Mouse (Mus musculus) midbrain, embryonic 11.5 days (tissue): Measurements from ENCODE around the gene Trcg1. TPM values are rescaled to one million over a fixed set of nuclear protein-coding genes. Genes with fewer than 3 reads are reported as not detected.

Source experiments
- ATAC-seq: fragments of 200-750 bp; cut with Nextera tagmentation; 2 replicates; pipeline ENCODE4 v1.8.0; 2017; ENCODE audit warnings: moderate TSS enrichment, moderate library complexity; ENCODE audit not compliant: low FRiP score
- DNase-seq: peaks from one replicate; pipeline ENCODE4 v3.0.0; 2015; ENCODE audit warnings: low spot score; ENCODE audit errors: missing footprints
- H3K27ac ChIP-seq: fragments of 300-500 bp; sonication (generic); 2 replicates; pipeline ENCODE4 v1.5.1; 2014; ENCODE audit warnings: low read depth, low read length
- H3K27me3 ChIP-seq: fragments of 300-500 bp; sonication (generic); 2 replicates; pipeline ENCODE4 v1.6.1; 2014; ENCODE audit warnings: mild to moderate bottlenecking, low read length, moderate library complexity, mixed read lengths; ENCODE audit not compliant: control insufficient read depth, insufficient read depth
- H3K36me3 ChIP-seq: fragments of 300-500 bp; sonication (generic); 2 replicates; pipeline ENCODE4 v1.6.1; 2014; ENCODE audit warnings: mild to moderate bottlenecking, low read length, moderate library complexity, mixed read lengths; ENCODE audit not compliant: control insufficient read depth, insufficient read depth
- H3K4me1 ChIP-seq: fragments of 300-500 bp; sonication (generic); 2 replicates; pipeline ENCODE4 v1.6.1; 2014; ENCODE audit warnings: low read length; ENCODE audit not compliant: control insufficient read depth, insufficient read depth
- H3K4me2 ChIP-seq: fragments of 300-500 bp; sonication (generic); 2 replicates; pipeline ENCODE4 v1.6.1; 2014; ENCODE audit warnings: mild to moderate bottlenecking, moderate library complexity
- H3K4me3 ChIP-seq: fragments of 300-500 bp; sonication (generic); 2 replicates; pipeline ENCODE4 v1.5.1; 2014; ENCODE audit warnings: low read depth, low read length
- H3K9ac ChIP-seq: fragments of 300-500 bp; sonication (generic); 2 replicates; pipeline ENCODE4 v1.6.1; 2014; ENCODE audit warnings: low read length
- H3K9me3 ChIP-seq: fragments of 300-500 bp; sonication (generic); 2 replicates; pipeline ENCODE4 v1.6.1; 2016; ENCODE audit warnings: low read length; ENCODE audit not compliant: control insufficient read depth
- WGBS: fragments of 180-500 bp; shearing (Covaris S2); extraction: QIAGEN DNeasy Blood & Tissue Kit; methylation state at CpG from one replicate; pipeline ENCODE4 v1.1.7; 2014; 5-methylcytosine and 5-hydroxymethylcytosine counted together
- polyA plus RNA-seq: library from polyadenylated mRNA; unstranded; fragments of >200 nt; fragmentation: Nextera tagmentation; extraction: Ambion mirVana; gene quantifications from 2 replicates; pipeline ENCODE4 v1.2.1, GENCODE M21; 2014

The Trcg1 gene
- polyA plus RNA-seq, 1 experiment from 2014 or later, result not detected

GRCm38 (mm10) chr9:57265125-57265524 lies 28.8 kb downstream of the Trcg1 start:
- DNase-seq (peak; percentile 81), ATAC-seq (no peak)
- Histone ChIP-seq H3K4me2 (no peak overlapping the region), H3K36me3 (no peaks in the 10 kb centered on the region), H3K27me3 (peaks cover 4% of the 10 kb centered on the region; the same call in 1 of the 2 replicates), H3K4me1 (peaks cover 16% of the 10 kb centered on the region), H3K27ac (no peak overlapping the region), H3K9me3 (no peaks in the 10 kb centered on the region), H3K9ac (no peak overlapping the region), H3K4me3 (no peak overlapping the region)
- 60% methylated on average over 5 of the region's 5 CpGs for WGBS

- DNase-seq, result peak; percentile 88
- ATAC-seq, result no peak
- H3K27ac ChIP-seq, result no peak overlapping the region
- H3K9ac ChIP-seq, result no peak overlapping the region
- H3K4me1 ChIP-seq, result peaks cover 9% of the 10 kb centered on the region
- no peak overlapping the region for H3K4me2 ChIP-seq
- no peak overlapping the region for H3K4me3 ChIP-seq
- WGBS, result 8% methylated on average over 5 of the region's 5 CpGs
- H3K27me3 ChIP-seq, result no peaks in the 10 kb centered on the region
- H3K36me3 ChIP-seq, result no peaks in the 10 kb centered on the region
- H3K9me3 ChIP-seq, result no peaks in the 10 kb centered on the region
These were observed 31.1 kb downstream of the Trcg1 start for GRCm38 (mm10) chr9:57267421-57267820.

DNA sequence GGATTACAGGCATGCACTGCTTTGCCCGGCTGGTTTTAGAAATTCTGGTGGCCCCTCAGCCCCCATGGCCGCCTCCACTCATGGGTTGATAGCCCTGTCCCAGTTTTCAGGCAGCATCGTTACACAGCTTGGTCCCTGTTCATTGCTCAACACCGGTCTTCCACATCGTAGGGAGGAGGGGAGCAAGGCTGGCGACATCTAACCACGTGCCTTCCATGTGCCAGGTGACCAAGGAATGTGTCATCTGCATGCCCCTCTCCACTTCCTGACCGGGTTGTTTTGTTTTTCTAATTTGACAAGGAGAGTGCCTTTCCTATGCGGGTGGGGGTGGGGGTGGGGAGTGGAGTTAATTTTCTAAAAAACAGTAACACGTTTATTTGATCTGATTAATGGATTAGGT lies 31.7 kb downstream of the Trcg1 start:
- 39% methylated on average over 10 of the region's 10 CpGs for WGBS
- H3K4me1 ChIP-seq, result peaks cover 9% of the 10 kb centered on the region

GRCm38 (mm10) chr9:57268575-57268974 lies 32.2 kb downstream of the Trcg1 start:
- 18% methylated on average over 3 of the region's 3 CpGs for WGBS
- no peak overlapping the region for H3K9ac ChIP-seq
- no peak overlapping the region for H3K4me3 ChIP-seq
- DNase-seq (peak; percentile 81), ATAC-seq (no peak)
- no peak overlapping the region for H3K27ac ChIP-seq
- no peaks in the 10 kb centered on the region for H3K36me3 ChIP-seq
- no peaks in the 10 kb centered on the region for H3K27me3 ChIP-seq
- H3K9me3 ChIP-seq, result no peaks in the 10 kb centered on the region
- H3K4me1 ChIP-seq, result peaks cover 9% of the 10 kb centered on the region
- no peak overlapping the region for H3K4me2 ChIP-seq

More for the DNA sequence above, 31.7 kb downstream of the Trcg1 start:
- Histone ChIP-seq H3K4me2 (no peak overlapping the region), H3K4me3 (no peak overlapping the region), H3K9ac (no peak overlapping the region), H3K9me3 (no peaks in the 10 kb centered on the region), H3K27me3 (no peaks in the 10 kb centered on the region), H3K27ac (no peak overlapping the region), H3K36me3 (no peaks in the 10 kb centered on the region)
- ATAC-seq (no peak), DNase-seq (peak; percentile 72)

GRCm38 (mm10) chr9:57269384-57269783 lies 33.0 kb downstream of the Trcg1 start:
- no peak overlapping the region for H3K27ac ChIP-seq
- H3K4me1 ChIP-seq, result peaks cover 9% of the 10 kb centered on the region

DNA sequence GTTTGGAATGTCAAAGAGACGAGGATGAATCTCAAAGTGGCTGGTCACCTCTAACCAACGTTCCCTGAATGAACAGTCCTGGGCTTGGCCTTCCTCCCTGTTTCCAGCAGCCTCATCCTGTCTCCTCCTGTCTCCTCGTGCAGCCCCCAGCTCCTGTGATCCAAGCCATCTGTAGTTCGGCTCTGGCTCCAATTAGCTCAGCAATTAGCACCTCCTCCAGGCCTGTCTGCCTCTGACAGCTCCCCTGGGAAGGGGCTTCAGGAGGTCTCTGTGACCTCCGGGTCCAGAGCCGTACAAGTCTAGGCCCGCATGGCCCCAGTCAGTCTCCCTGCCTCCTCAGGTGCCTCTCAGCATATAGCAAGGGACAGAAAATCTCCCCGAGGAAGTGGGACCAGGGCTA lies 34.0 kb downstream of the Trcg1 start:
- peak; percentile 81 for DNase-seq
- peak; percentile 35; the same call in 1 of the 2 replicates for ATAC-seq

More at GRCm38 (mm10) chr9:57269384-57269783, 33.0 kb downstream of the Trcg1 start:
- ATAC-seq (no peak), DNase-seq (peak; percentile 68)
- H3K27me3 ChIP-seq, result no peaks in the 10 kb centered on the region
- WGBS, result 38% methylated on average over 1 of the region's 1 CpGs
- no peaks in the 10 kb centered on the region for H3K36me3 ChIP-seq
- H3K4me3 ChIP-seq, result no peak overlapping the region
- no peaks in the 10 kb centered on the region for H3K9me3 ChIP-seq
- H3K4me2 ChIP-seq, result no peak overlapping the region
- H3K9ac ChIP-seq, result no peak overlapping the region

GRCm38 (mm10) chr9:57271081-57271480 lies 34.7 kb downstream of the Trcg1 start:
- Histone ChIP-seq H3K4me2 (no peak overlapping the region), H3K4me1 (peaks cover 9% of the 10 kb centered on the region), H3K36me3 (no peaks in the 10 kb centered on the region), H3K4me3 (no peak overlapping the region), H3K9me3 (no peaks in the 10 kb centered on the region), H3K27ac (no peak overlapping the region), H3K27me3 (no peaks in the 10 kb centered on the region), H3K9ac (no peak overlapping the region)
- DNase-seq (no peak), ATAC-seq (no peak)
- 76% methylated on average over 1 of the region's 1 CpGs for WGBS

More for the DNA sequence above, 34.0 kb downstream of the Trcg1 start:
- no peak overlapping the region for H3K27ac ChIP-seq
- WGBS, result 48% methylated on average over 8 of the region's 8 CpGs
- peaks cover 9% of the 10 kb centered on the region for H3K4me1 ChIP-seq
- H3K9ac ChIP-seq, result no peak overlapping the region
- no peak overlapping the region for H3K4me3 ChIP-seq
- H3K4me2 ChIP-seq, result no peak overlapping the region
- H3K9me3 ChIP-seq, result no peaks in the 10 kb centered on the region
- H3K36me3 ChIP-seq, result no peaks in the 10 kb centered on the region
- H3K27me3 ChIP-seq, result no peaks in the 10 kb centered on the region

DNA sequence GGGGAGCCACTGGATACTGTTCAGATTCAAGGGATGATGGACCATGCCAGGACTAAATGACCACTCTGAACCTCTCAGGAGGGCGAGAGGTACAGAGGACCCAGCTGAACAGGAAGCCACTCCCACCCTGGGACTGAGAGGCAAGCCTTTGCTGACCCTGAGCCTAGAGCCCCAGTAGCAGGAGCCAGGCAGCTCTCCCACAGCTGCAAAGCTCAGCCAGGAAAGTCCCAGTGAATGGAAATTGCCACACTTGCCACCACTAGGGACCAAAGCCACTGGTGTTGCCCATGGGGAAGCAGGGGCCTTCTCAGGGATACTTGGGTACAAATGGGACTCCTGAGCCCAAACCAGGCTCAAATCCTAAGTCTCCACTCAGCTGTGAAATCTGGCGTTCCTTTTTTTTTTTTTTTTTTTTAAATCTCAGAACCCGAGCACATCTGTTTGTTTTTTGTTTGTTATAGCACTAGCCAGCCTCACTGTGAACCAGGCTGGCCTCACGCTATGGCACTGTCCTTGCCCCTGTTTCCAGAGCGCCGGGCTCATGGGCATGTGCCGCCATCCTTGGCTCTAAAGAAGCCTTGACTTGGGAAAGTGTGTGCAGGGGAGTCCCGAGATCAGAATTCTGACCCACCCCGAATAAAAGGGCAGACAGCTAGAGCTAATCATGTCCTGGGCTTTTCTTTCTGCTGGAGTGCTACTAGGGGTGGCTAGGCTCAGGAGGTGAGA lies 35.6 kb downstream of the Trcg1 start:
- 43% methylated on average over 9 of the region's 9 CpGs for WGBS
- DNase-seq (no peak), ATAC-seq (no peak)
- Histone ChIP-seq H3K36me3 (no peaks in the 10 kb centered on the region), H3K9ac (no peak overlapping the region), H3K9me3 (no peaks in the 10 kb centered on the region), H3K27ac (no peak overlapping the region), H3K4me1 (peaks cover 8% of the 10 kb centered on the region), H3K4me2 (no peak overlapping the region), H3K27me3 (no peaks in the 10 kb centered on the region), H3K4me3 (no peak overlapping the region)

GRCm38 (mm10) chr9:57272902-57273804 lies 36.8 kb downstream of the Trcg1 start:
- no peaks in the 10 kb centered on the region for H3K9me3 ChIP-seq
- no peak overlapping the region for H3K4me2 ChIP-seq
- DNase-seq (no peak), ATAC-seq (no peak)
- H3K27me3 ChIP-seq, result no peaks in the 10 kb centered on the region
- no peaks in the 10 kb centered on the region for H3K36me3 ChIP-seq
- 0 out of 2 replicates have a peak, but pooled peaks cover 2% of the 10 kb centered on the region for H3K4me1 ChIP-seq
- H3K27ac ChIP-seq, result no peak overlapping the region
- H3K9ac ChIP-seq, result no peak overlapping the region
- H3K4me3 ChIP-seq, result no peak overlapping the region
- WGBS, result 65% methylated on average over 8 of the region's 8 CpGs
